Mouse (Mus musculus) liver, adult 2 months (tissue): ENCODE measurements around the gene Golga5. TPM values are rescaled to one million over a fixed set of nuclear protein-coding genes. Genes with fewer than 3 reads are reported as not detected.
A peak's percentile ranks its signal among the peaks of the same experiment; 100 is the strongest.

Source experiments
- DNase-seq: peaks from one replicate; pipeline ENCODE4 v3.0.0-alpha.2; 2011; ENCODE audit warnings: low read depth, low spot score; ENCODE audit errors: extremely low read depth
- H3K27ac ChIP-seq: fragments of 200-500 bp; replicated peaks from 2 replicates; pipeline ENCODE4 v1.5.1; 2012; ENCODE audit warnings: low read depth, mild to moderate bottlenecking, control low read depth, inconsistent platforms, low read length; ENCODE audit not compliant: insufficient read depth
- H3K27me3 ChIP-seq: fragments of 200-500 bp; 2 replicates; pipeline ENCODE4 v1.6.1; 2012; ENCODE audit warnings: mild to moderate bottlenecking, moderate library complexity, low read length, inconsistent platforms; ENCODE audit not compliant: control insufficient read depth, insufficient read depth
- H3K36me3 ChIP-seq: fragments of 200-500 bp; 2 replicates; pipeline ENCODE4 v1.6.1; 2012; ENCODE audit warnings: low read length, inconsistent platforms; ENCODE audit not compliant: control insufficient read depth, insufficient read depth
- H3K4me1 ChIP-seq: fragments of 200-500 bp; 2 replicates; pipeline ENCODE4 v1.6.1; 2011; ENCODE audit warnings: low read length; ENCODE audit not compliant: control insufficient read depth, insufficient read depth
- H3K4me3 ChIP-seq: fragments of 200-500 bp; 2 replicates; pipeline ENCODE4 v1.5.1; 2011; ENCODE audit warnings: low read depth, mild to moderate bottlenecking, control low read depth, low read length, moderate library complexity; ENCODE audit not compliant: insufficient read depth
- H3K79me2 ChIP-seq: fragments of 200-500 bp; 2 replicates; pipeline ENCODE4 v1.6.1; 2012; ENCODE audit warnings: inconsistent platforms, mild to moderate bottlenecking, low read length, moderate library complexity; ENCODE audit not compliant: control insufficient read depth, insufficient read depth
- H3K9ac ChIP-seq: fragments of 200-500 bp; 2 replicates; pipeline ENCODE4 v1.6.1; 2012; ENCODE audit warnings: low read depth, mild to moderate bottlenecking, control low read depth, inconsistent platforms, low read length
- CTCF ChIP-seq: fragments of 200-500 bp; IDR thresholded peaks from 2 replicates; pipeline ENCODE4 v1.5.1; 2011; ENCODE audit warnings: low read depth, low read length, control low read depth
- POLR2A ChIP-seq: fragments of 200-500 bp; IDR thresholded peaks from 2 replicates; pipeline ENCODE4 v1.6.1; 2011; ENCODE audit warnings: low read length, control low read depth; ENCODE audit not compliant: insufficient read depth; ENCODE audit errors: extremely low read depth
- WGBS: fragments of 180-500 bp; shearing (Covaris S2); methylation state at CpG from one replicate; pipeline ENCODE4 v1.1.7; 2018; 5-methylcytosine and 5-hydroxymethylcytosine counted together
- polyA plus RNA-seq: library from polyadenylated mRNA; depleted of rRNA; stranded (reverse); fragments of >200 nt; gene quantifications from 2 replicates; pipeline ENCODE4 v1.2.3, GENCODE M21; 2012
- total RNA-seq: library from RNA; depleted of rRNA; stranded (reverse); fragments of >200 nt; gene quantifications from 2 replicates; pipeline ENCODE4 v1.2.3, GENCODE M21; 2014

The Golga5 gene
- total and polyA plus RNA-seq, 2 experiments, result 6.8 to 18.6 TPM

DNA sequence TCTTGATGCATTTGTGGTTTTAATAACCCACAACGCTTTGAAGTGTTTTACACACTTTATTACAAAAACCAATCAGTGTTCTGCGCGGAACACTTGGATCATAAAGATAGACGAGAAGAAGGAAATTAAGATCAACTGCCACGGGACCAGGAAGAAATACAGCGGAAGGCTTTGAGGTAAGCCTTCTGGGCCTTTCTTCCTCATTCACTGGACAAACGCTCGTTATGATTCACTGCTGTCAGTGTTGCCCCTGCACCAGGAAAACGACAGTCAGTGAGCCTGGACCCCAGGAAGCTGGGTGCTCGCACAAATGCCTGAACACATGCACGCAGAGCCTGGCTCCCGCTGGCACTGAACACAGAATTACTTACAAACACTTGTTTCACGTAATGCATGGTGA lies 48.7 kb downstream of the Golga5 start:
- WGBS, result 81% methylated on average over 13 of the region's 13 CpGs
- Histone ChIP-seq H3K4me3 (no peak overlapping the region), H3K27me3 (no peaks in the 10 kb centered on the region), H3K79me2 (no peaks in the 10 kb centered on the region), H3K27ac (no peak overlapping the region), H3K4me1 (peaks cover 7% of the 10 kb centered on the region), H3K9ac (no peak overlapping the region), H3K36me3 (no peaks in the 10 kb centered on the region)
- no peak for DNase-seq
- TF ChIP-seq POLR2A (no peak), CTCF (no peak)

DNA sequence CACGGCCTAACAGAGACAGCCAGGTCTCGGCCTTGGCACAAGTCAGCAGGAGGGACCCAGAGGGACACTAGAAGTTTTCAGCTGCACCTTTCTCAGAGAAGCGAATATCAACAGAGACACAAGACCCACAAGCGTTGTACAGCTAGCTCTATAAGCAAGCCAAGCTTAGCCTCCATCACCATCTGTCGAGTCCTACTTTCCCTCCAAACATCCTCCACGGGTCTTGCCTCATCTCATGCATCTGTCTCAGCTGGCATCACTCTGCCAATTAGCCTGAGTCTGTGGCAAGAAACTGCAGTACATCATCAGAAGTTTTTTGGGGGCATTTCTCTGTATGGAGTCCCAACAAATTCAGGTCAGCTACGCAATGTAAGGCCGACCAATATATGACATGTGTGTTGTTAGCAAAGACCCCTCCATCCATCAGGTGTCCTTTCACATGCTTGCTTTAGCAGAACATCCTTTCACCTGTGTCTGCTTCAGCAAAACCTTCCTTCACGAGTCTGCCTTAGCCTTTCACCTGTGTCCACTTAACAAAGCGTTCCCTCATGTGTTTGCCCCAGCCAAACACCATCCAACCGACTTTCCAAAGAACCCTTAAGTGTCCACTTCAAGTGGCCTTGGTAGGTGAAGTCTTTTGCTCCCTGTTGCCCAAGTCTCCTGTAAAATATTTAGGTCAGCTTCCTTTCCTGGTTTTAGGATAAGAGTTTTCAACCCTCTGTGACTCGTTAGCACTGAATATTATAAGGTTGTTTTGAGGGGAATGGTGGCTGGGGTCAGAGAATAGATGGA lies 51.2 kb downstream of the Golga5 start:
- Histone ChIP-seq H3K27ac (no peak overlapping the region), H3K36me3 (no peaks in the 10 kb centered on the region), H3K4me1 (peaks cover 7% of the 10 kb centered on the region), H3K9ac (no peak overlapping the region), H3K4me3 (no peak overlapping the region), H3K27me3 (no peaks in the 10 kb centered on the region), H3K79me2 (no peaks in the 10 kb centered on the region)
- no peak for TF ChIP-seq POLR2A
- TF ChIP-seq CTCF, result no peak
- DNase-seq, result no peak
- 89% methylated on average over 12 of the region's 12 CpGs for WGBS

DNA sequence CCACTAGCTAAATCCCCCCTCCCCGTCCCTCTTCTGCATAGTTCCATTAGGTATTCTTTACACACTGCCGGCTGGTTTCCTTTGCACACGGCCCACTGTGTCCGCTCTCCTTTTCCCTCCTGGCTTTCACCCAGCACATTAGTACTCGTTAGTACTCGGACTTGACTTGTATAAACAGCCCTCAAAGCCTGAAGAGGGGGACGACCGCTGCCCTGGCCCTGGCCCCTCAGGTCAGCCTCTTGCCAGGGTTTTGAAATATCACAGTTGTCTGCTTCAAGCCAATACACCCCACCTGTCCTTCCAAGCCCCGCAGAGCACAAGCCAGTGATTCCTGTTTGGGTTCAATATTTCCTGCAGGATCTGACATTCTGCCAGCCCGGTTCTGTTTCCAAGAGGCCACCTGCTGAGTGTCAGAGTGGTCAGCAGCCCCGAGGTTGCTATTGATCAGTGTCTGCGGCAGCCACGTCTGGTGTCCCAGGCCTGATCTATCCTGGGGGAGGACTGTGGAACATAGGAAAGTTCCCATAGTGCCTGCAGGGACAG lies 52.9 kb downstream of the Golga5 start:
- H3K79me2 ChIP-seq, result no peaks in the 10 kb centered on the region
- WGBS, result 12% methylated on average over 13 of the region's 13 CpGs
- no peak for TF ChIP-seq CTCF
- TF ChIP-seq POLR2A, result no peak
- DNase-seq, result peak; percentile 54
- H3K4me1 ChIP-seq, result peaks cover 7% of the 10 kb centered on the region
- no peaks in the 10 kb centered on the region for H3K27me3 ChIP-seq
- H3K4me3 ChIP-seq, result no peak overlapping the region
- H3K27ac ChIP-seq, result no peak overlapping the region
- no peaks in the 10 kb centered on the region for H3K36me3 ChIP-seq
- H3K9ac ChIP-seq, result no peak overlapping the region

DNA sequence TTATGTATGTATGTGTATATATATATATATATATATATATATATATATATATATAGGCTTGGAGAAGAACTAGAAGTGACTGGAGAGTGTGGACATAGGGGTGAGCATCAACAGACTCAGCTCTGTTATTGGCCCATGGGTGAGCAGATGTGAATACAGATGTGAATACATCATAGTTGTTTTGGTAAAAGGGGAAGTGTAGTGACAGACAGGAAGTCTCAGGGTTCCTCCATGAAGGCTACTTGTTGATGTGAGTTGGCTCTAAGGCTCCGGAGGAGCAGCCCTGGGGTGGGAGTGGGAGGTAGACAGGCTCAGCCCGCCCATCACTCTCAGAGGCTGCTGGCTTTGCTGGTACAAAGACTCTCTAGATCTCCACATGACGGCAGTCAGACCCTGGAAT lies 55.3 kb downstream of the Golga5 start:
- no peaks in the 10 kb centered on the region for H3K36me3 ChIP-seq
- TF ChIP-seq POLR2A (no peak), CTCF (no peak)
- 76% methylated on average over 3 of the region's 3 CpGs for WGBS
- no peak overlapping the region for H3K9ac ChIP-seq
- H3K79me2 ChIP-seq, result no peaks in the 10 kb centered on the region
- no peak for DNase-seq
- H3K4me3 ChIP-seq, result no peak overlapping the region
- H3K4me1 ChIP-seq, result peaks cover 7% of the 10 kb centered on the region
- no peaks in the 10 kb centered on the region for H3K27me3 ChIP-seq
- H3K27ac ChIP-seq, result no peak overlapping the region

- WGBS, result 26% methylated on average over 6 of the region's 6 CpGs
- TF ChIP-seq POLR2A (no peak), CTCF (peak; percentile 47)
- Histone ChIP-seq H3K27me3 (no peaks in the 10 kb centered on the region), H3K27ac (no peak overlapping the region), H3K9ac (no peak overlapping the region), H3K36me3 (no peaks in the 10 kb centered on the region), H3K79me2 (no peaks in the 10 kb centered on the region), H3K4me1 (peaks cover 7% of the 10 kb centered on the region), H3K4me3 (no peak overlapping the region)
- DNase-seq, result peak; percentile 26
Observed at GRCm38 (mm10) chr12:102524760-102525159, 55.8 kb downstream of the Golga5 start.

- Histone ChIP-seq H3K79me2 (no peaks in the 10 kb centered on the region), H3K9ac (no peak overlapping the region), H3K27ac (no peak overlapping the region), H3K4me3 (no peak overlapping the region), H3K27me3 (no peaks in the 10 kb centered on the region), H3K36me3 (no peaks in the 10 kb centered on the region), H3K4me1 (no peaks in the 10 kb centered on the region)
- 75% methylated on average over 5 of the region's 5 CpGs for WGBS
- DNase-seq, result no peak
- no peak for TF ChIP-seq CTCF
- no peak for TF ChIP-seq POLR2A
Observed at GRCm38 (mm10) chr12:102527989-102528388, 59.1 kb downstream of the Golga5 start.
